Mouse (Mus musculus) limb, embryonic 11.5 days (tissue): Measurements from ENCODE around the gene Pak4. TPM values are rescaled to one million over a fixed set of nuclear protein-coding genes. Genes with fewer than 3 reads are reported as not detected.

ENCODE experiments used
- ATAC-seq: fragments of 200-750 bp; cut with Nextera tagmentation; 2 replicates; pipeline ENCODE4 v1.8.0; 2017; ENCODE audit warnings: low read depth; ENCODE audit not compliant: insufficient number of reproducible peaks, low FRiP score, low TSS enrichment
- DNase-seq: peaks from one replicate; pipeline ENCODE4 v3.0.0-alpha.2; 2015; ENCODE audit warnings: low spot score
- H3K27ac ChIP-seq: fragments of 300-500 bp; sonication (generic); replicated peaks from 2 replicates; pipeline ENCODE4 v1.5.1; 2014; ENCODE audit warnings: low read depth, mild to moderate bottlenecking, low read length
- H3K27me3 ChIP-seq: fragments of 300-500 bp; sonication (generic); 2 replicates; pipeline ENCODE4 v1.6.1; 2014; ENCODE audit warnings: mild to moderate bottlenecking, low read length, mixed read lengths; ENCODE audit not compliant: control insufficient read depth, insufficient read depth
- H3K36me3 ChIP-seq: fragments of 300-500 bp; sonication (generic); 2 replicates; pipeline ENCODE4 v1.6.1; 2014; ENCODE audit warnings: mild to moderate bottlenecking, low read length, moderate library complexity, mixed read lengths; ENCODE audit not compliant: control insufficient read depth, insufficient read depth
- H3K4me1 ChIP-seq: fragments of 300-500 bp; sonication (generic); 2 replicates; pipeline ENCODE4 v1.6.1; 2014; ENCODE audit warnings: low read length, mixed read lengths; ENCODE audit not compliant: control insufficient read depth, insufficient read depth
- H3K4me2 ChIP-seq: fragments of 300-500 bp; sonication (generic); 2 replicates; pipeline ENCODE4 v1.6.1; 2014; ENCODE audit warnings: low read depth, mild to moderate bottlenecking, moderate library complexity; ENCODE audit not compliant: severe bottlenecking
- H3K4me3 ChIP-seq: fragments of 300-500 bp; sonication (generic); 2 replicates; pipeline ENCODE4 v1.5.1; 2014; ENCODE audit warnings: low read depth, low read length
- H3K9ac ChIP-seq: fragments of 300-500 bp; sonication (generic); 2 replicates; pipeline ENCODE4 v1.6.1; 2014; ENCODE audit warnings: mild to moderate bottlenecking, low read length
- H3K9me3 ChIP-seq: fragments of 300-500 bp; sonication (generic); 2 replicates; pipeline ENCODE4 v1.6.1; 2016; ENCODE audit warnings: low read length; ENCODE audit not compliant: control insufficient read depth
- WGBS: fragments of 180-500 bp; shearing (Covaris S2); extraction: QIAGEN DNeasy Blood & Tissue Kit; methylation state at CpG from one replicate; pipeline ENCODE4 v1.1.7; 2014; 5-methylcytosine and 5-hydroxymethylcytosine counted together
- polyA plus RNA-seq: library from polyadenylated mRNA; unstranded; fragments of >200 nt; fragmentation: Nextera tagmentation; extraction: Ambion mirVana; gene quantifications from 2 replicates; pipeline ENCODE4 v1.2.1, GENCODE M21; 2014

The Pak4 gene
- polyA plus RNA-seq, 1 experiment from 2014 or later = 37.4 TPM

- H3K36me3 ChIP-seq = peaks cover 36% of the 10 kb centered on the region
- H3K27ac ChIP-seq = no peak overlapping the region
- no peak overlapping the region for H3K4me3 ChIP-seq
- H3K9me3 ChIP-seq = no peaks in the 10 kb centered on the region
- 91% methylated on average over 13 of the region's 13 CpGs for WGBS
- ATAC-seq (no peak), DNase-seq (no peak)
- no peak overlapping the region for H3K9ac ChIP-seq
- H3K27me3 ChIP-seq = no peaks in the 10 kb centered on the region
- no peaks in the 10 kb centered on the region for H3K4me1 ChIP-seq
- H3K4me2 ChIP-seq = no peak overlapping the region
Observed at GRCm38 (mm10) chr7:28562951-28563350, 35.0 kb downstream of the Pak4 start.

- Histone ChIP-seq H3K27ac (no peak overlapping the region), H3K27me3 (no peaks in the 10 kb centered on the region), H3K9me3 (no peaks in the 10 kb centered on the region), H3K36me3 (peaks cover 32% of the 10 kb centered on the region), H3K4me3 (no peak overlapping the region), H3K4me2 (no peak overlapping the region), H3K9ac (no peak overlapping the region), H3K4me1 (no peaks in the 10 kb centered on the region)
- WGBS = 93% methylated on average over 13 of the region's 13 CpGs
- ATAC-seq = no peak
- DNase-seq = no peak
Observed at GRCm38 (mm10) chr7:28562371-28562770, 35.6 kb downstream of the Pak4 start.

- H3K4me3 ChIP-seq = no peak overlapping the region
- no peak for ATAC-seq
- H3K4me1 ChIP-seq = no peaks in the 10 kb centered on the region
- H3K4me2 ChIP-seq = no peak overlapping the region
- H3K9me3 ChIP-seq = no peaks in the 10 kb centered on the region
- no peak overlapping the region for H3K27ac ChIP-seq
- H3K9ac ChIP-seq = no peak overlapping the region
- DNase-seq = no peak
- no peaks in the 10 kb centered on the region for H3K27me3 ChIP-seq
- H3K36me3 ChIP-seq = peaks cover 31% of the 10 kb centered on the region
- WGBS = 89% methylated on average over 11 of the region's 11 CpGs
Observed at GRCm38 (mm10) chr7:28561967-28562366, 36.0 kb downstream of the Pak4 start.

GRCm38 (mm10) chr7:28560856-28561255 is 37.1 kb downstream of the Pak4 start:
- H3K4me3 ChIP-seq = no peak overlapping the region
- H3K4me1 ChIP-seq = no peaks in the 10 kb centered on the region
- H3K36me3 ChIP-seq = peaks cover 29% of the 10 kb centered on the region
- H3K27me3 ChIP-seq = no peaks in the 10 kb centered on the region
- H3K4me2 ChIP-seq = no peak overlapping the region
- WGBS = 95% methylated on average over 10 of the region's 10 CpGs
- H3K27ac ChIP-seq = no peak overlapping the region
- H3K9me3 ChIP-seq = no peaks in the 10 kb centered on the region
- no peak overlapping the region for H3K9ac ChIP-seq
- ATAC-seq (no peak), DNase-seq (no peak)

- Histone ChIP-seq H3K4me3 (no peak overlapping the region), H3K4me2 (no peak overlapping the region), H3K4me1 (no peaks in the 10 kb centered on the region), H3K27me3 (no peaks in the 10 kb centered on the region), H3K9ac (no peak overlapping the region), H3K9me3 (no peaks in the 10 kb centered on the region), H3K36me3 (peaks cover 16% of the 10 kb centered on the region), H3K27ac (no peak overlapping the region)
- ATAC-seq (no peak), DNase-seq (no peak)
- WGBS = 45% methylated on average over 4 of the region's 4 CpGs
Observed at GRCm38 (mm10) chr7:28558486-28558885, 39.5 kb downstream of the Pak4 start.

GRCm38 (mm10) chr7:28557708-28558107 is 40.3 kb downstream of the Pak4 start:
- Histone ChIP-seq H3K4me1 (no peaks in the 10 kb centered on the region), H3K36me3 (peaks cover 14% of the 10 kb centered on the region), H3K9ac (no peak overlapping the region), H3K27ac (no peak overlapping the region), H3K9me3 (no peaks in the 10 kb centered on the region; the same call in 1 of the 2 replicates), H3K4me2 (no peak overlapping the region), H3K4me3 (no peak overlapping the region), H3K27me3 (no peaks in the 10 kb centered on the region)
- WGBS = 74% methylated on average over 6 of the region's 6 CpGs
- DNase-seq (no peak), ATAC-seq (no peak)

- Histone ChIP-seq H3K9me3 (no peaks in the 10 kb centered on the region; the same call in 1 of the 2 replicates), H3K4me2 (no peak overlapping the region), H3K9ac (no peak overlapping the region), H3K36me3 (peaks cover 9% of the 10 kb centered on the region), H3K27me3 (no peaks in the 10 kb centered on the region), H3K4me3 (no peak overlapping the region), H3K27ac (no peak overlapping the region), H3K4me1 (no peaks in the 10 kb centered on the region)
- no peak for ATAC-seq
- whole genome bisulfite sequencing = 71% methylated on average over 5 of the region's 5 CpGs
- no peak for DNase-seq
Observed at GRCm38 (mm10) chr7:28557069-28557468, 40.9 kb downstream of the Pak4 start.

GRCm38 (mm10) chr7:28555939-28556535 is 41.9 kb downstream of the Pak4 start:
- H3K36me3 ChIP-seq = peaks cover 6% of the 10 kb centered on the region
- no peaks in the 10 kb centered on the region for H3K27me3 ChIP-seq
- H3K4me2 ChIP-seq = no peak overlapping the region
- no peak overlapping the region for H3K4me3 ChIP-seq
- no peak overlapping the region for H3K9ac ChIP-seq
- WGBS = 18% methylated on average over 5 of the region's 5 CpGs
- DNase-seq (no peak), ATAC-seq (no peak)
- H3K4me1 ChIP-seq = no peaks in the 10 kb centered on the region
- H3K27ac ChIP-seq = no peak overlapping the region
- no peaks in the 10 kb centered on the region; the same call in 1 of the 2 replicates for H3K9me3 ChIP-seq

GRCm38 (mm10) chr7:28553076-28553475 is 44.9 kb downstream of the Pak4 start:
- H3K9ac ChIP-seq = no peak overlapping the region
- WGBS = 90% methylated on average over 6 of the region's 6 CpGs
- no peaks in the 10 kb centered on the region for H3K27me3 ChIP-seq
- DNase-seq (no peak), ATAC-seq (no peak)
- H3K4me3 ChIP-seq = no peak overlapping the region
- H3K9me3 ChIP-seq = no peaks in the 10 kb centered on the region; the same call in 1 of the 2 replicates
- H3K27ac ChIP-seq = no peak overlapping the region
- no peaks in the 10 kb centered on the region for H3K36me3 ChIP-seq
- no peaks in the 10 kb centered on the region for H3K4me1 ChIP-seq
- H3K4me2 ChIP-seq = no peak overlapping the region
